Mouse (Mus musculus) forebrain, embryonic 16.5 days (tissue): ENCODE results near the gene Epn2. TPM values are rescaled to one million over a fixed set of nuclear protein-coding genes. Genes with fewer than 3 reads are reported as not detected.

Source experiments
- ATAC-seq: fragments of 200-750 bp; cut with Nextera tagmentation; 2 replicates; pipeline ENCODE4 v1.8.0; 2017; ENCODE audit warnings: mild to moderate bottlenecking, moderate library complexity
- H3K27ac ChIP-seq: fragments of 300-500 bp; sonication (generic); 2 replicates; pipeline ENCODE4 v1.5.1; 2014; ENCODE audit warnings: low read length, control low read depth
- H3K27me3 ChIP-seq: fragments of 300-500 bp; sonication (generic); replicated peaks from 2 replicates; pipeline ENCODE4 v1.6.1; 2014; ENCODE audit warnings: low read length; ENCODE audit not compliant: control insufficient read depth, insufficient read depth
- H3K36me3 ChIP-seq: fragments of 300-500 bp; sonication (generic); 2 replicates; pipeline ENCODE4 v1.6.1; 2014; ENCODE audit not compliant: control insufficient read depth, insufficient read depth
- H3K4me1 ChIP-seq: fragments of 300-500 bp; sonication (generic); replicated peaks from 2 replicates; pipeline ENCODE4 v1.6.1; 2014; ENCODE audit warnings: low read length; ENCODE audit not compliant: control insufficient read depth, insufficient read depth
- H3K4me2 ChIP-seq: fragments of 300-500 bp; sonication (generic); 2 replicates; pipeline ENCODE4 v1.6.1; 2014; ENCODE audit warnings: mild to moderate bottlenecking, low read length, control low read depth
- H3K4me3 ChIP-seq: fragments of 300-500 bp; sonication (generic); replicated peaks from 2 replicates; pipeline ENCODE4 v1.5.1; 2014; ENCODE audit warnings: mild to moderate bottlenecking, low read length, control low read depth
- H3K9ac ChIP-seq: fragments of 300-500 bp; sonication (generic); replicated peaks from 2 replicates; pipeline ENCODE4 v1.6.1; 2014; ENCODE audit warnings: low read depth, low read length, control low read depth
- H3K9me3 ChIP-seq: fragments of 300-500 bp; sonication (generic); 2 replicates; pipeline ENCODE4 v1.6.1; 2016; ENCODE audit warnings: low read length; ENCODE audit not compliant: control insufficient read depth
- WGBS: fragments of 180-500 bp; shearing (Covaris S2); extraction: QIAGEN DNeasy Blood & Tissue Kit; methylation state at CpG from one replicate; pipeline ENCODE4 v1.1.7; 2014; 5-methylcytosine and 5-hydroxymethylcytosine counted together
- polyA plus RNA-seq: library from polyadenylated mRNA; unstranded; fragments of >200 nt; fragmentation: Nextera tagmentation; extraction: Ambion mirVana; gene quantifications from 2 replicates; pipeline ENCODE4 v1.2.1, GENCODE M21; 2015

Epn2 gene
- polyA plus RNA-seq, 1 experiment from 2014 or later = 92.8 TPM

DNA sequence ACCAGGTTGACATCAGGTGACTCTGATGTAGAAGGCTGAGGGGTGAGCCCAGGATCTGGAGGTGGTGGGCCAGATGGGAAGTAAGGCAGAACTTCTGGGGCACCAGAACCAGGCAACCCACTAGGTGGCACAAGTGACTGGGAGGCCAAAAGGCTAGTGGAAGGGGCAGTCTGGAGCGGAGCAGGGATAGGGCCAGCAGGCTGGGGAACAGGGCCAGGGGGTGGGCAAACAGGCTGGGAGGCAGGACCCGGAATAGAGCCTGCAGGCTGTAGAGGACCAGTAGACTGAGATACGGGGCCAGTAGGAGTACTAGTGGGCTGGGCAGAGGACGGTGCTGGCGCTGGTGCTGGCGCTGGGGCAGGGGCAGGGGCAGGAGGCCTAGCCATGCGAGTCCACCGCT is 89.6 kb downstream of the Epn2 start:
- Histone ChIP-seq H3K4me3 (no peak overlapping the region), H3K4me2 (no peak overlapping the region), H3K27ac (no peak overlapping the region), H3K36me3 (peaks cover 34% of the 10 kb centered on the region), H3K27me3 (no peaks in the 10 kb centered on the region), H3K9ac (no peak overlapping the region; the same call in 1 of the 2 replicates), H3K4me1 (peaks cover 65% of the 10 kb centered on the region), H3K9me3 (no peaks in the 10 kb centered on the region)
- 90% methylated on average over 8 of the region's 8 CpGs for WGBS
- no peak for ATAC-seq

DNA sequence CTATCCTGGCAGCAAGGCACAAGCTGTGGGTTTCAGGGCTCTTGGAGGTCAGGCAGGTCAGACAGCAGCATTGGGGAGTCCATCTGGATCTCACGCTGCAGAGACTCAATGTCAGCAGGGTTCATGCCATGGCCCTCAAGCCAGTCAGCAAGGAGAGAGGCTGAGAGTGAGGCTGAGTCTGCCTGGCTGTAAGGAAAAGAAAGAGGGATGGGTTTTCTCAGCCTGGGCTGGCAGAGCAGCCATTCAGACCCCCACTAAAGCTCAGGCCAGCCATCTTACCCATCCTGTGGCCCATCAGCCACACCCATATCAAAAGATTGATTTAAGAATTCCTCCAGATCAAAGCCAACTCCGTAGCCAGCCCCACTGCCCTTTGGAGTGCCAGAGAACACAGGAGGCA is 90.4 kb downstream of the Epn2 start:
- Histone ChIP-seq H3K4me1 (peaks cover 73% of the 10 kb centered on the region), H3K36me3 (peaks cover 34% of the 10 kb centered on the region), H3K27me3 (no peaks in the 10 kb centered on the region), H3K9ac (no peak overlapping the region), H3K9me3 (no peaks in the 10 kb centered on the region), H3K4me2 (no peak overlapping the region), H3K4me3 (no peak overlapping the region), H3K27ac (peak overlapping the region; percentile 24; the same call in 1 of the 2 replicates)
- ATAC-seq = no peak
- 94% methylated on average over 2 of the region's 2 CpGs for WGBS

GRCm38 (mm10) chr11:61487936-61488335 is 91.6 kb downstream of the Epn2 start:
- Histone ChIP-seq H3K27me3 (no peaks in the 10 kb centered on the region), H3K36me3 (peaks cover 34% of the 10 kb centered on the region), H3K4me1 (peaks cover 74% of the 10 kb centered on the region), H3K9me3 (no peaks in the 10 kb centered on the region), H3K27ac (peak overlapping the region; percentile 53; the same call in 1 of the 2 replicates), H3K4me2 (no peak overlapping the region), H3K4me3 (no peak overlapping the region), H3K9ac (no peak overlapping the region)
- WGBS = 87% methylated on average over 7 of the region's 7 CpGs
- no peak for ATAC-seq

DNA sequence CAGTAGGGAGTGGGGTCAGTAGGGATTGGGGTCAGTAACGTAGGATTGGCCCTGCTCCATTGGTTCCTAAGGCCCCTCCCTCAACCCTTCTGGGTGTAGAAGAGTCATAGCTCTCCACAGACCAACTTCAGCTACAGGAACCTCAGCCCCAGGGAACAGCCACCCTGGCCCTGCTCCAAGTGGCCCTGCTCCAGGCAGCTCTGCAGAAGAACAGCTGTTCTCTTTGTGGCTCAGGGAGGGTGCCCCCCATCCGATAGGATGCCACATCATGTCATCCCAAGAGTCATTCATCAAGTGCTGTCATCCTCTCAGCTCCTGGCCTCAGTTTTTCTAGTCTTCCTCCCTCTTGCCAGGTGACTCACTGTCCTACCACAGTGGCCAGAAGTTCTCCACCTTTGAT is 92.1 kb downstream of the Epn2 start:
- Histone ChIP-seq H3K4me1 (peaks cover 69% of the 10 kb centered on the region), H3K36me3 (peaks cover 34% of the 10 kb centered on the region), H3K27me3 (no peaks in the 10 kb centered on the region), H3K9ac (no peak overlapping the region), H3K4me2 (no peak overlapping the region), H3K4me3 (no peak overlapping the region), H3K27ac (peak overlapping the region; percentile 53; the same call in 1 of the 2 replicates), H3K9me3 (no peaks in the 10 kb centered on the region)
- ATAC-seq = no peak
- WGBS = 30% methylated on average over 2 of the region's 2 CpGs

DNA sequence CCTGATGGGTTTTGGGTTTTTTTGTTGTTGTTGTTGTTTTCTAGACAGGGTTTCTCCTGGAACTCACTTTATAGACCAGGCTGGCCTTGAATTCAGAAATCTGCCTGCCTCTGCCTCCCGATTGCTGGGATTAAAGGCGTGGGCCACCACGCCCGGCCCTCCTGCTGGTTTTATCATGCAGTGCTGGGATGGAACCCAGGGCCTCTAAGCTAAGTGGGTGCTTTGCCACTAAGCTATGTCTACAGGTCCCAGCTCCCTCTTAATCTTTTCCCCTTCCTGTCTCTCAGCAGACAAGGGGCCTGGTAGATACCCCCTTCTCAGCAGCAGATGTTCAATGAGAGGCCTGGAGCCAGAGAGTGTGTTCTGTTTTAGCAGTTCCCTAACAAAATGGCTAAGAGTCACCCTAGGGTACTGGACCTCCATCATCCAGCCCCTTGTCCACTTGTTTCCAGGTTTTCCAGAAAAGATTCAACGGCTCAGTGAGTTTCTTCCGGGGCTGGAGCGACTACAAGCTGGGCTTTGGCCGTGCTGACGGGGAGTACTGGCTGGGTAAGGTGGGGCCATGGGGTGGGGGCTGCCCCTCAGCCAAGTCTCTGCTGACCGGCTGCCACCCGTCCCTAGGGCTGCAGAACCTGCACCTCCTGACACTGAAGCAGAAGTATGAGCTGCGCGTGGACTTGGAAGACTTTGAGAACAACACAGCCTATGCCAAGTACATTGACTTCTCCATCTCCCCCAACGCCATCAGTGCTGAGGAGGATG is 92.8 kb downstream of the Epn2 start:
- Histone ChIP-seq H3K27me3 (no peaks in the 10 kb centered on the region), H3K4me3 (no peak overlapping the region), H3K36me3 (peaks cover 29% of the 10 kb centered on the region), H3K4me2 (peak overlapping the region; percentile 38), H3K27ac (peak overlapping the region; percentile 98; the same call in 1 of the 2 replicates), H3K9me3 (no peaks in the 10 kb centered on the region), H3K4me1 (peaks cover 65% of the 10 kb centered on the region), H3K9ac (no peak overlapping the region)
- no peak for ATAC-seq
- 88% methylated on average over 14 of the region's 14 CpGs for WGBS

GRCm38 (mm10) chr11:61485541-61486457 is 93.7 kb downstream of the Epn2 start:
- Histone ChIP-seq H3K4me2 (peak overlapping the region; percentile 38), H3K27ac (peak overlapping the region; percentile 98), H3K36me3 (peaks cover 21% of the 10 kb centered on the region), H3K4me1 (peaks cover 58% of the 10 kb centered on the region), H3K9ac (peak overlapping the region; percentile 48), H3K27me3 (no peaks in the 10 kb centered on the region), H3K4me3 (0 out of 2 replicates have a peak overlapping the region, but pooled peaks have one; percentile 4), H3K9me3 (no peaks in the 10 kb centered on the region)
- ATAC-seq = no peak
- 61% methylated on average over 22 of the region's 22 CpGs for WGBS

DNA sequence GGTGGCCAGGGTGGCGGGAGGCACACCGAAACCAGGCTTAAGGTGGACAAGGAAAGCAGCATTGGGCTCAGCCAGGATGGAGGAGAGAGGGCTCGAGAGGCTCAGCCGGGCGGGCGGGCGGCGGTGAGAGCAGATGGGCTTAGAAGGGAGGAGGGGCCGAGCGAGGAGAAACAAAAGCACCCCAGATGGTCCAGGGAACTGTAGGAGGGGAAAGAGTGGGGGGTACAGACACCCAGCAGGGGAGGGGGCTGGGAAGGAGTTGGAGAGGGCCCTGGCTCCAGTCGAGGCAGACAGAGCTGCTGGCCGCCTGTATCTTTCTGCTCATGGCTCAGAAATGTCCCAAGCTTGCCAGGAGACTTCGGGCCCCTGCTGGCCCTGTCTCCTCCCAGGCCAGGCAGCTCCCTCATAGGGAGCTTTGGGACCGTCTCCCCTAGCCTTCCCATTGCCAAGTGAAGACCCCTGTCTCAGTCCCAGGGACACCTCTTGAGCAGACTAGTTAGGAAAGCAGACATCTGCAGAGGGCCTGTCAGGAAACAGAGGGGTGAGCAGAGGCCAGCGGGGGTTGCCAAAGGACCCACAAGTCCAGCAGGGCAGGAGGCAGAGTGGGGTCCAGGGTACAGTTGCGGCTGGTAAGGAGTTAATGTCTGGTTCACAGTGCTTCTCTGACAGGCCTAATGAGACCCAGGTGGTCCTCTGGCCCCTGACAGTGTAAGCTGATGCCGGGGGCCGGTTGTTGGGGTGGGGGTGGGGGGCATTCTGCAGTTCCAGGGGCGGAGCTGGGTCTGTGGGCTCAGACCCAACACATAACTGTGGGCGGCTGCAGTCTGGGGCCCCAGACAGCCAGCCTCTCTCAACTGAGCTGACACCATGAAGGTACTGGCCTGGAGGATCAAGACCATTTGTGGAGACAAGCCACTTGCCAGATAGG is 94.6 kb downstream of the Epn2 start, which contains the start of gene Mfap4:
Gene Mfap4, plus strand, starts transcription at position 819 of the 928 bp plus-strand sequence.
- H3K4me3 ChIP-seq = 0 out of 2 replicates have a peak within 1 kb of the TSS, but pooled peaks have one; percentile 4
- no peaks in the 10 kb centered on the region for H3K27me3 ChIP-seq
- H3K36me3 ChIP-seq = peaks cover 12% of the 10 kb centered on the region
- peak within 1 kb of the TSS; percentile 98 for H3K27ac ChIP-seq
- peaks cover 56% of the 10 kb centered on the region for H3K4me1 ChIP-seq
- WGBS = 2% methylated on average over 19 of the region's 20 CpGs
- peak within 1 kb of the TSS; percentile 38 for H3K4me2 ChIP-seq
- H3K9me3 ChIP-seq = no peaks in the 10 kb centered on the region
- peak within 1 kb of the TSS; percentile 48 for H3K9ac ChIP-seq
- peak; percentile 89 for ATAC-seq

DNA sequence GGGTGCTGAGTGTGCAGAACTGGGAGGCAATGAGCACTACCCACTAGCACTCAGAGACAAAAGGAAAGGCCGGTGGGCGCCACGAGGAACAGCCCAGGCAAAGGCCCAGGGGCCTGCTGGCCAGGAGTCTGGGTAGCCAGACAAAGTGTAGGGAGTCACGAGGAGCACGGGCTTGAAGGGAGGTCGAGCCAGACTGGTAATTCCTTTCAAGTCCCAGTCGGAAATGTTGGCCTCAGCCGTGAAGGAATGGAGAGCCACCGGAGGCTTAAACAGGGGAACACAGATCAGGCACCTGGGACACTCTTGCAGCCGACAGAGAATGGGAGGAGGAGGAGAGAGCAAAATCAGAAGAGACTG is 95.3 kb downstream of the Epn2 start:
- peaks cover 54% of the 10 kb centered on the region for H3K4me1 ChIP-seq
- peaks cover 12% of the 10 kb centered on the region for H3K36me3 ChIP-seq
- 6% methylated on average over 10 of the region's 10 CpGs for WGBS
- H3K4me2 ChIP-seq = peak overlapping the region; percentile 38
- peak overlapping the region; percentile 98 for H3K27ac ChIP-seq
- ATAC-seq = peak; percentile 12
- H3K9me3 ChIP-seq = no peaks in the 10 kb centered on the region
- peak overlapping the region; percentile 48 for H3K9ac ChIP-seq
- H3K27me3 ChIP-seq = no peaks in the 10 kb centered on the region
- no peak overlapping the region for H3K4me3 ChIP-seq
